Mouse (Mus musculus) cerebellum, adult 18-20 months (tissue): ENCODE measurements at regions not wholly inside any gene's neighbourhood (a gene's known extent, or its start where the extent isn't known, plus 50 kb on each side); places are given as distances from the start of the nearest gene placed in this dataset.
A peak's percentile ranks its signal among the peaks of the same experiment; 100 is the strongest.

Experiments
- DNase-seq, 2 experiments: peaks; one replicate each; pipeline ENCODE4 v3.0.0; 2021

DNA sequence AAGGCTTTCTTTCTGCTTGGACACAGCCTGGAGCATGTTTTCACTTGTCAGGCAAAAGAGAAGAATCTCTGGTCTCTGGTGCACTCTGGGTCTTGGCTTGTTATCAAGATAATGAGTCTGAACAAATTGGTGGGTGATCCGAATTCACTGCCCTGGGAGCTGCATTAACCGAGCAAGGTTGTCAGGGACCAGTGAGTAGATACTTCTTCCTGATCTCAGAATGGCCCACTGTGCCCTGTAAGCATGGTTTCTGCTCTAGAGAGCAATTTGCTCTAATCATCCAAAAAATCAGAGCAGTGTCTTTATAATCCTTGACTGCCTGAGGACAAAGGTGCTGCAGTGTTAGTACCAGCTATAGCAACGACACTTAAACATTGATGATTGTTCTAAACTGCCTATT lies 97.2 kb upstream of the 1500015O10Rik start:
- DNase-seq, result no peak

GRCm38 (mm10) chr1:43635718-43636117 lies 94.7 kb upstream of the 1500015O10Rik start:
- peak; percentile 34 to 50 for DNase-seq

GRCm38 (mm10) chr1:43637956-43638355 lies 92.4 kb upstream of the 1500015O10Rik start:
- no peak for DNase-seq

DNA sequence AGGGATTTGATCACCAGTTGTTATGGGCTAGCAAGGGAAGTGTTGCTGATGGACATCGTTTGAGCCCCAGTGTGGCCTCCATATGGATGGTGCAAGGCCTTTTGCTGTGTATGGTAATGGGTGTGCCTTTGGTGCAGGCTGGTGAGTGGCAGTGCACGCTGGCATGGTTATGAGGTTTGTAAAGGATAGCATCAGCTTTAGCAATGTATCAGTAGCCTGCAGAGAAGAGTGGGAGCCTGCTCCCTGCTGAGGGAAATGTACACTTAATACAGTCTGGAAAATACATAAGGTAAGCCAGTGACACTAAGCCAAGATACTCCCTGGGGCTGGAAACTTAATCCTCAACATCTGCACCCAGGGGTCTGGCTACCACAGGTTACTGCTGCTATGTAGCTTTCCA lies 58.4 kb upstream of the 1500015O10Rik start:
- no peak for DNase-seq
